Mouse (Mus musculus) megakaryocyte, adult 5-6 weeks (primary cell): ENCODE measurements around the gene Psd4. TPM values are rescaled to one million over a fixed set of nuclear protein-coding genes. Genes with fewer than 3 reads are reported as not detected.

Source experiments
- ATAC-seq: 2 replicates; pipeline ENCODE4 v1.8.0; 2016; ENCODE audit warnings: mild to moderate bottlenecking, inconsistent platforms; ENCODE audit not compliant: poor library complexity, severe bottlenecking
- total RNA-seq, 2 experiments: library from RNA; stranded (forward) in 1 of 2; stranded (reverse) in 1 of 2; fragments of 153-499, 151-499 nt in 1 of 2; fragments of 221-1000, 200-1000 nt in 1 of 2; gene quantifications; 2 replicates each; pipeline versions ENCODE4 v1.2.3 to v1.2.4; 2015 to 2017

Gene Psd4
- 31.0 and 32.2 TPM in 2 replicates for total RNA-seq (2015)
- 64.7 and 71.7 TPM in 2 replicates for total RNA-seq (2017)

GRCm38 (mm10) chr2:24367030-24367894, at the start of gene Psd4:
Psd4 (plus strand) TSS chr2:24367580.
- peak; percentile 77 for ATAC-seq

- ATAC-seq = peak; percentile 90
Measured at GRCm38 (mm10) chr2:24317919-24318598, 49.3 kb upstream of the Psd4 start.

GRCm38 (mm10) chr2:24335333-24335732, 32.0 kb upstream of the Psd4 start:
- peak; percentile 66 for ATAC-seq

GRCm38 (mm10) chr2:24336545-24336944, 30.8 kb upstream of the Psd4 start, which contains the start of gene Il1rn:
Il1rn (plus strand) TSS chr2:24336853.
- ATAC-seq = no peak

- ATAC-seq = no peak
Measured at GRCm38 (mm10) chr2:24341395-24341885, 25.9 kb upstream of the Psd4 start.

- no peak for ATAC-seq
Measured at GRCm38 (mm10) chr2:24344619-24345018, 22.8 kb upstream of the Psd4 start.

GRCm38 (mm10) chr2:24345056-24345455, 22.3 kb upstream of the Psd4 start:
- peak; percentile 86 for ATAC-seq

GRCm38 (mm10) chr2:24347926-24348325, 19.5 kb upstream of the Psd4 start:
- ATAC-seq = no peak

GRCm38 (mm10) chr2:24351159-24351558, 16.2 kb upstream of the Psd4 start:
- no peak for ATAC-seq

- no peak for ATAC-seq
Measured at GRCm38 (mm10) chr2:24353042-24353441, 14.3 kb upstream of the Psd4 start.

- ATAC-seq = no peak
Measured at GRCm38 (mm10) chr2:24357642-24358041, 9.7 kb upstream of the Psd4 start.

GRCm38 (mm10) chr2:24359347-24359746, 8.0 kb upstream of the Psd4 start:
- ATAC-seq = no peak

GRCm38 (mm10) chr2:24363818-24364217, 3.6 kb upstream of the Psd4 start:
- no peak for ATAC-seq

- ATAC-seq = no peak
Measured at GRCm38 (mm10) chr2:24366214-24366975, 985 bp upstream of the Psd4 start.

GRCm38 (mm10) chr2:24367895-24368261, 498 bp downstream of the Psd4 start:
- no peak for ATAC-seq

- no peak for ATAC-seq
Measured at GRCm38 (mm10) chr2:24378747-24379450, 11.5 kb downstream of the Psd4 start.

- no peak for ATAC-seq
Measured at GRCm38 (mm10) chr2:24382456-24383230, 15.3 kb downstream of the Psd4 start.

- ATAC-seq = peak; percentile 21
Measured at GRCm38 (mm10) chr2:24383636-24384035, 16.3 kb downstream of the Psd4 start.

- ATAC-seq = no peak
Measured at GRCm38 (mm10) chr2:24384393-24384792, 17.0 kb downstream of the Psd4 start.
